Mouse (Mus musculus) midbrain, embryonic 14.5 days (tissue): ENCODE measurements around the gene Dnm1. TPM values are rescaled to one million over a fixed set of nuclear protein-coding genes. Genes with fewer than 3 reads are reported as not detected.

Experiments used
- ATAC-seq: fragments of 200-750 bp; cut with Nextera tagmentation; 2 replicates; pipeline ENCODE4 v1.8.0; 2017; ENCODE audit warnings: moderate number of reproducible peaks, moderate library complexity; ENCODE audit not compliant: low FRiP score, low TSS enrichment
- DNase-seq: peaks from one replicate; pipeline ENCODE4 v3.0.0-alpha.2; 2015
- H3K27ac ChIP-seq: fragments of 300-500 bp; sonication (generic); replicated peaks from 2 replicates; pipeline ENCODE4 v1.5.1; 2014; ENCODE audit warnings: mild to moderate bottlenecking, low read depth, low read length, moderate library complexity
- H3K27me3 ChIP-seq: fragments of 300-500 bp; sonication (generic); 2 replicates; pipeline ENCODE4 v1.6.1; 2014; ENCODE audit warnings: low read length, control low read depth, mixed read lengths; ENCODE audit not compliant: control insufficient read depth, insufficient read depth
- H3K36me3 ChIP-seq: fragments of 300-500 bp; sonication (generic); 2 replicates; pipeline ENCODE4 v1.6.1; 2014; ENCODE audit warnings: low read length, control low read depth; ENCODE audit not compliant: control insufficient read depth, insufficient read depth
- H3K4me1 ChIP-seq: fragments of 300-500 bp; sonication (generic); 2 replicates; pipeline ENCODE4 v1.6.1; 2014; ENCODE audit warnings: mild to moderate bottlenecking, antibody characterized with exemption, low read length, control low read depth; ENCODE audit not compliant: control insufficient read depth, insufficient read depth
- H3K4me2 ChIP-seq: fragments of 300-500 bp; sonication (generic); 2 replicates; pipeline ENCODE4 v1.6.1; 2014; ENCODE audit warnings: mild to moderate bottlenecking, low read length, moderate library complexity
- H3K4me3 ChIP-seq: fragments of 300-500 bp; sonication (generic); replicated peaks from 2 replicates; pipeline ENCODE4 v1.5.1; 2014; ENCODE audit warnings: low read depth, low read length
- H3K9ac ChIP-seq: fragments of 300-500 bp; sonication (generic); replicated peaks from 2 replicates; pipeline ENCODE4 v1.6.1; 2014; ENCODE audit warnings: mild to moderate bottlenecking, low read length, moderate library complexity
- H3K9me3 ChIP-seq: fragments of 300-500 bp; sonication (generic); 2 replicates; pipeline ENCODE4 v1.6.1; 2016; ENCODE audit warnings: low read length, control low read depth, mixed read lengths; ENCODE audit not compliant: control insufficient read depth
- WGBS: fragments of 180-500 bp; shearing (Covaris S2); extraction: QIAGEN DNeasy Blood & Tissue Kit; methylation state at CpG from one replicate; pipeline ENCODE4 v1.1.7; 2014; 5-methylcytosine and 5-hydroxymethylcytosine counted together
- polyA plus RNA-seq: library from polyadenylated mRNA; unstranded; fragments of >200 nt; fragmentation: Nextera tagmentation; extraction: Ambion mirVana; gene quantifications from 2 replicates; pipeline ENCODE4 v1.2.1, GENCODE M21; 2014

Dnm1 gene
- polyA plus RNA-seq, 1 experiment from 2014 or later, result 90.6 TPM

- H3K4me1 ChIP-seq, result no peaks in the 10 kb centered on the region
- 89% methylated on average over 3 of the region's 3 CpGs for WGBS
- no peak overlapping the region for H3K9ac ChIP-seq
- no peaks in the 10 kb centered on the region for H3K27me3 ChIP-seq
- no peak for ATAC-seq
- H3K4me3 ChIP-seq, result no peak overlapping the region
- DNase-seq, result no peak
- H3K27ac ChIP-seq, result no peak overlapping the region
- H3K36me3 ChIP-seq, result peaks cover 67% of the 10 kb centered on the region
- no peak overlapping the region for H3K4me2 ChIP-seq
- H3K9me3 ChIP-seq, result no peaks in the 10 kb centered on the region
Measured at GRCm38 (mm10) chr2:32295285-32295684, 57.9 kb downstream of the Dnm1 start.

GRCm38 (mm10) chr2:32294348-32294747, 58.8 kb downstream of the Dnm1 start:
- 85% methylated on average over 8 of the region's 8 CpGs for WGBS
- Histone ChIP-seq H3K27ac (no peak overlapping the region), H3K36me3 (peaks cover 58% of the 10 kb centered on the region), H3K4me3 (no peak overlapping the region), H3K9me3 (no peaks in the 10 kb centered on the region), H3K4me2 (no peak overlapping the region), H3K9ac (no peak overlapping the region), H3K27me3 (no peaks in the 10 kb centered on the region), H3K4me1 (peaks cover 3% of the 10 kb centered on the region)
- ATAC-seq (no peak), DNase-seq (no peak)

- Histone ChIP-seq H3K4me1 (peaks cover 17% of the 10 kb centered on the region), H3K36me3 (peaks cover 31% of the 10 kb centered on the region), H3K9ac (no peak overlapping the region), H3K4me3 (no peak overlapping the region), H3K27me3 (no peaks in the 10 kb centered on the region), H3K4me2 (peak overlapping the region; percentile 67), H3K9me3 (no peaks in the 10 kb centered on the region), H3K27ac (no peak overlapping the region)
- ATAC-seq, result no peak
- peak; percentile 65 for DNase-seq
Measured at GRCm38 (mm10) chr2:32289578-32289977, 63.6 kb downstream of the Dnm1 start.

- no peaks in the 10 kb centered on the region for H3K27me3 ChIP-seq
- ATAC-seq (peak; percentile 57), DNase-seq (peak; percentile 46)
- peak overlapping the region; percentile 67 for H3K4me2 ChIP-seq
- H3K9me3 ChIP-seq, result no peaks in the 10 kb centered on the region
- H3K9ac ChIP-seq, result peak overlapping the region; percentile 83
- peaks cover 33% of the 10 kb centered on the region for H3K36me3 ChIP-seq
- H3K4me3 ChIP-seq, result peak overlapping the region; percentile 78
- WGBS, result 2% methylated on average over 29 of the region's 29 CpGs
- peaks cover 17% of the 10 kb centered on the region for H3K4me1 ChIP-seq
- H3K27ac ChIP-seq, result peak overlapping the region; percentile 75
Measured at GRCm38 (mm10) chr2:32288371-32288931, 64.7 kb downstream of the Dnm1 start.

GRCm38 (mm10) chr2:32287923-32288367, 65.2 kb downstream of the Dnm1 start, which contains the start of gene Swi5:
Gene Swi5 (minus strand): TSS chr2:32288075.
- peak within 1 kb of the TSS; percentile 75 for H3K27ac ChIP-seq
- peak within 1 kb of the TSS; percentile 83 for H3K9ac ChIP-seq
- ATAC-seq (peak; percentile 99), DNase-seq (peak; percentile 100)
- H3K4me3 ChIP-seq, result peak within 1 kb of the TSS; percentile 78
- peaks cover 33% of the 10 kb centered on the region for H3K36me3 ChIP-seq
- H3K27me3 ChIP-seq, result no peaks in the 10 kb centered on the region
- under 1% methylated on average over 41 of the region's 41 CpGs for WGBS
- peak within 1 kb of the TSS; percentile 94 for H3K4me2 ChIP-seq
- peaks cover 17% of the 10 kb centered on the region for H3K4me1 ChIP-seq
- H3K9me3 ChIP-seq, result no peaks in the 10 kb centered on the region

GRCm38 (mm10) chr2:32287334-32287840, 65.8 kb downstream of the Dnm1 start, which contains the start of gene Golga2:
Gene Golga2 (plus strand): TSS chr2:32287384.
- 2% methylated on average over 23 of the region's 23 CpGs for WGBS
- ATAC-seq (peak; percentile 1; the same call in 1 of the 2 replicates), DNase-seq (no peak)
- Histone ChIP-seq H3K4me1 (peaks cover 17% of the 10 kb centered on the region), H3K4me2 (peak within 1 kb of the TSS; percentile 94), H3K4me3 (peak within 1 kb of the TSS; percentile 78), H3K9me3 (no peaks in the 10 kb centered on the region), H3K27ac (peak within 1 kb of the TSS; percentile 75), H3K36me3 (peaks cover 32% of the 10 kb centered on the region), H3K9ac (peak within 1 kb of the TSS; percentile 83), H3K27me3 (no peaks in the 10 kb centered on the region)

GRCm38 (mm10) chr2:32283986-32284385, 69.2 kb downstream of the Dnm1 start:
- no peak overlapping the region for H3K9ac ChIP-seq
- peaks cover 10% of the 10 kb centered on the region for H3K4me1 ChIP-seq
- ATAC-seq, result no peak
- no peak overlapping the region for H3K27ac ChIP-seq
- DNase-seq, result no peak
- H3K9me3 ChIP-seq, result no peaks in the 10 kb centered on the region
- H3K4me2 ChIP-seq, result no peak overlapping the region
- peaks cover 61% of the 10 kb centered on the region for H3K36me3 ChIP-seq
- no peak overlapping the region for H3K4me3 ChIP-seq
- WGBS, result 96% methylated on average over 3 of the region's 3 CpGs
- no peaks in the 10 kb centered on the region for H3K27me3 ChIP-seq

GRCm38 (mm10) chr2:32282727-32283126, 70.4 kb downstream of the Dnm1 start:
- 93% methylated on average over 1 of the region's 1 CpGs for whole genome bisulfite sequencing
- ATAC-seq, result no peak
- no peak overlapping the region for H3K4me2 ChIP-seq
- no peaks in the 10 kb centered on the region for H3K9me3 ChIP-seq
- peak; percentile 66 for DNase-seq
- H3K36me3 ChIP-seq, result peaks cover 74% of the 10 kb centered on the region
- no peak overlapping the region for H3K9ac ChIP-seq
- H3K27ac ChIP-seq, result no peak overlapping the region
- no peaks in the 10 kb centered on the region for H3K27me3 ChIP-seq
- no peak overlapping the region for H3K4me3 ChIP-seq
- H3K4me1 ChIP-seq, result peaks cover 7% of the 10 kb centered on the region

- Histone ChIP-seq H3K9ac (no peak overlapping the region), H3K9me3 (no peaks in the 10 kb centered on the region), H3K27ac (no peak overlapping the region), H3K4me2 (no peak overlapping the region), H3K4me3 (no peak overlapping the region), H3K4me1 (peaks cover 7% of the 10 kb centered on the region), H3K27me3 (no peaks in the 10 kb centered on the region), H3K36me3 (peaks cover 78% of the 10 kb centered on the region)
- no peak for ATAC-seq
- no peak for DNase-seq
- WGBS, result 89% methylated on average over 2 of the region's 2 CpGs
Measured at GRCm38 (mm10) chr2:32282289-32282688, 70.8 kb downstream of the Dnm1 start.
